10 mouse cellular contexts compared by ENCODE assay signal in genomic region chr9:41054166-41054565, GRCm38 (mm10). TPM values are rescaled to one million over a fixed set of nuclear protein-coding genes. Genes with fewer than 3 reads are reported as not detected.
A peak's percentile ranks its signal among the peaks of the same experiment; 100 is the strongest.
DNase-seq lines count a peak whose midpoint lies in the region; ATAC-seq and TF ChIP-seq lines count a peak whose summit lies in the region.
"Had no signal": no experiment of that assay in that cellular context is flagged by ENCODE, and none has a peak within 500 bp of the region (broad histone marks: within the 10 kb centered on the region; RNA-seq: fewer than 3 reads in every experiment).

No protein-coding gene starts in this region.

- no peaks in the 10 kb centered on the region for H3K9me3 ChIP-seq in forebrain, embryonic 14.5 days (replicated peaks; ENCODE audit: control insufficient read depth, low read length)
- H3K9me3 ChIP-seq in forebrain, embryonic 11.5 days (ENCODE audit: control insufficient read depth, low read length) = no peaks in the 10 kb centered on the region
- no peaks in the 10 kb centered on the region for H3K9me3 ChIP-seq in hindbrain, postnatal 0 days (ENCODE audit: low read length)
- 0 out of 2 replicates have a peak, but pooled peaks cover 4% of the 10 kb centered on the region for H3K9me3 ChIP-seq in heart, embryonic 12.5 days (replicated peaks)

- H3K4me3 ChIP-seq in forebrain, embryonic 14.5 days (ENCODE audit: low read depth, low read length) = no peak overlapping the region
- no peak overlapping the region for H3K4me3 ChIP-seq in forebrain, embryonic 11.5 days (ENCODE audit: low read depth, low read length)
- H3K4me3 ChIP-seq in hindbrain, postnatal 0 days (ENCODE audit: low read length) = no peak overlapping the region
- no peak overlapping the region for H3K4me3 ChIP-seq in myocyte
- H3K4me3 ChIP-seq in heart, embryonic 12.5 days = no peak overlapping the region

- 80% methylated on average over 9 of the region's 9 CpGs for WGBS in forebrain, embryonic 14.5 days
- 90% methylated on average over 9 of the region's 9 CpGs for WGBS in forebrain, embryonic 11.5 days
- 43% methylated on average over 9 of the region's 9 CpGs for WGBS in hindbrain, postnatal 0 days
- WGBS in heart, embryonic 12.5 days = 85% methylated on average over 9 of the region's 9 CpGs

- H3K4me1 ChIP-seq in forebrain, embryonic 14.5 days (ENCODE audit: control insufficient read depth, insufficient read depth, low read length) = peaks cover 5% of the 10 kb centered on the region; the same call in 1 of the 2 replicates
- no peaks in the 10 kb centered on the region; the same call in 1 of the 2 replicates for H3K4me1 ChIP-seq in forebrain, embryonic 11.5 days (replicated peaks; ENCODE audit: control insufficient read depth, insufficient read depth, low read length)
- H3K4me1 ChIP-seq in hindbrain, postnatal 0 days (ENCODE audit: insufficient read depth, low read length) = peaks cover 22% of the 10 kb centered on the region
- peaks cover 38% of the 10 kb centered on the region for H3K4me1 ChIP-seq in heart, embryonic 12.5 days (replicated peaks)

- H3K36me3 ChIP-seq in forebrain, embryonic 14.5 days (ENCODE audit: control insufficient read depth, insufficient read depth, low read length) = no peaks in the 10 kb centered on the region
- H3K36me3 ChIP-seq in forebrain, embryonic 11.5 days (ENCODE audit: control insufficient read depth, insufficient read depth, low read length) = no peaks in the 10 kb centered on the region
- H3K36me3 ChIP-seq in hindbrain, postnatal 0 days (ENCODE audit: insufficient read depth, low read length) = no peaks in the 10 kb centered on the region
- H3K36me3 ChIP-seq in myocyte (ENCODE audit: control insufficient read depth, insufficient read depth) = no peaks in the 10 kb centered on the region
- peaks cover 3% of the 10 kb centered on the region; the same call in 1 of the 2 replicates for H3K36me3 ChIP-seq in heart, embryonic 12.5 days

- TF ChIP-seq POLR2A in myocyte (IDR thresholded peaks at IDR 0.05; ENCODE audit: insufficient read length, low read depth) = no peak

- TF ChIP-seq CTCF in hindbrain, postnatal 0 days (IDR thresholded peaks at IDR 0.05; ENCODE audit: low read depth) = no peak

- ATAC-seq in forebrain, embryonic 14.5 days = no peak
- no peak for ATAC-seq in forebrain, embryonic 11.5 days (replicated peaks; ENCODE audit: low FRiP score)
- ATAC-seq in hindbrain, postnatal 0 days = peak; percentile 84
- no peak for ATAC-seq in heart, embryonic 12.5 days (ENCODE audit: insufficient number of reproducible peaks, low FRiP score)

- no peak overlapping the region for H3K27ac ChIP-seq in forebrain, embryonic 14.5 days (ENCODE audit: low read depth, low read length)
- H3K27ac ChIP-seq in forebrain, embryonic 11.5 days (ENCODE audit: low read depth, low read length) = no peak overlapping the region
- peak overlapping the region; percentile 71 for H3K27ac ChIP-seq in hindbrain, postnatal 0 days
- H3K27ac ChIP-seq in heart, embryonic 12.5 days (ENCODE audit: poor library complexity, severe bottlenecking) = no peak overlapping the region

- H3ac ChIP-seq in myocyte (ENCODE audit: control insufficient read depth, insufficient read length) = no peak overlapping the region

- no peak overlapping the region for H3K9ac ChIP-seq in forebrain, embryonic 14.5 days (ENCODE audit: low read length)
- H3K9ac ChIP-seq in forebrain, embryonic 11.5 days (ENCODE audit: low read length) = no peak overlapping the region
- no peak overlapping the region for H3K9ac ChIP-seq in hindbrain, postnatal 0 days (replicated peaks; ENCODE audit: low read length)
- H3K9ac ChIP-seq in heart, embryonic 12.5 days = no peak overlapping the region

- peak; percentile 37 for DNase-seq in forebrain, embryonic 14.5 days (ENCODE audit: low spot score)
- DNase-seq in forebrain, embryonic 11.5 days (ENCODE audit: low spot score) = no peak
- peak; percentile 81 for DNase-seq in cerebellum, adult 8-10 months
- peak; percentile 80 for DNase-seq in hindbrain, postnatal 0 days (ENCODE audit: low spot score)
- DNase-seq in B cell, adult 2 months = no peak
- DNase-seq in kidney, postnatal 36 days = no peak
- DNase-seq: lung, postnatal 10 days; spleen, adult 18-20 months had no signal

- H3K27me3 ChIP-seq in forebrain, embryonic 14.5 days (replicated peaks; ENCODE audit: control insufficient read depth, insufficient read depth, low read length) = no peaks in the 10 kb centered on the region
- no peaks in the 10 kb centered on the region for H3K27me3 ChIP-seq in forebrain, embryonic 11.5 days (ENCODE audit: control insufficient read depth, insufficient read depth, low read length)
- no peaks in the 10 kb centered on the region for H3K27me3 ChIP-seq in hindbrain, postnatal 0 days (ENCODE audit: insufficient read depth, low read length)
- no peaks in the 10 kb centered on the region for H3K27me3 ChIP-seq in myocyte (ENCODE audit: control insufficient read depth, insufficient read depth, insufficient read length)
- no peaks in the 10 kb centered on the region for H3K27me3 ChIP-seq in heart, embryonic 12.5 days (replicated peaks)

- H3K4me2 ChIP-seq in forebrain, embryonic 14.5 days (ENCODE audit: low read length) = no peak overlapping the region
- no peak overlapping the region for H3K4me2 ChIP-seq in forebrain, embryonic 11.5 days (ENCODE audit: low read depth, low read length, severe bottlenecking)
- H3K4me2 ChIP-seq in hindbrain, postnatal 0 days (ENCODE audit: low read depth, low read length) = no peak overlapping the region
- H3K4me2 ChIP-seq in myocyte (ENCODE audit: low read depth) = peak overlapping the region; percentile 44
- H3K4me2 ChIP-seq in heart, embryonic 12.5 days = no peak overlapping the region

- H3K79me2 ChIP-seq in myocyte (ENCODE audit: control insufficient read depth, insufficient read depth) = no peaks in the 10 kb centered on the region

TF ChIP-seq in myocyte, 11 proteins besides CTCF, POLR2A, EP300 and RAD21:
- TF ChIP-seq MYOD1 (IDR thresholded peaks at IDR 0.05; ENCODE audit: control insufficient read depth in 1 of 3, insufficient read length in 2 of 3, low read depth in 2 of 3) (peak; percentile 60 to 93 (median 86)), TCF3 (IDR thresholded peaks at IDR 0.05; ENCODE audit: insufficient read length, low read depth) (no peak), REST (IDR thresholded peaks at IDR 0.05; ENCODE audit: insufficient read depth, insufficient read length) (no peak), SRF (IDR thresholded peaks at IDR 0.05; ENCODE audit: control insufficient read depth, insufficient read length, low read depth) (no peak), TCF12 (IDR thresholded peaks at IDR 0.05; ENCODE audit: insufficient read depth, poor library complexity, severe bottlenecking) (peak; percentile 39), POLR2AphosphoS2 (IDR thresholded peaks at IDR 0.05; ENCODE audit: insufficient read length, low read depth) (no peak), MYOG (IDR thresholded peaks at IDR 0.05; ENCODE audit: control insufficient read depth in 1 of 3, insufficient read depth in 1 of 3, insufficient read length in 2 of 3, low read depth in 2 of 3) (peak; percentile 63 to 92 (median 85))

RNA-seq across cellular contexts. Expression of gene Crtam, which starts 49.7 kb away (rescaled TPM):
- 0.08 TPM in 1 of 2 replicates, not detected in the other for polyA plus RNA-seq in forebrain, embryonic 14.5 days (2014; fragmentation: Nextera tagmentation; extraction: Ambion mirVana)
- polyA plus RNA-seq in forebrain, embryonic 11.5 days (2014; fragmentation: Nextera tagmentation; extraction: Ambion mirVana) = not detected in 2 replicates
- 0.04 and 0.42 TPM in 2 replicates for total RNA-seq in hindbrain, postnatal 0 days (2014; rRNA removed)
- 0.21 and 0.52 TPM in 2 replicates for polyA plus RNA-seq in hindbrain, postnatal 0 days (2015; fragmentation: Nextera tagmentation; extraction: Ambion mirVana)
- polyA plus RNA-seq in myocyte (2012; fragmentation: generic; extraction: Trizol) = 0.14 TPM
- 0.17 and 0.18 TPM in 2 replicates for polyA plus RNA-seq in heart, embryonic 12.5 days (2016; fragmentation: Nextera tagmentation; extraction: Ambion mirVana)

Comparison
In these comparisons a context has a peak if more than half of its experiments do, and no peak if none do; other contexts are left out.
1. DNase-seq: peak in forebrain, embryonic 14.5 days (single experiment), cerebellum, adult 8-10 months (single experiment) and hindbrain, postnatal 0 days (single experiment); none in forebrain, embryonic 11.5 days (single experiment), B cell, adult 2 months (0 of 2) and kidney, postnatal 36 days (0 of 2).